Mouse (Mus musculus): ENCODE results near the gene Ldlr. TPM values are rescaled to one million over a fixed set of nuclear protein-coding genes. Genes with fewer than 3 reads are reported as not detected.

Gene Ldlr
- polyA plus RNA-seq, 1 experiment from 2014 or later = 52.2 TPM

DNA sequence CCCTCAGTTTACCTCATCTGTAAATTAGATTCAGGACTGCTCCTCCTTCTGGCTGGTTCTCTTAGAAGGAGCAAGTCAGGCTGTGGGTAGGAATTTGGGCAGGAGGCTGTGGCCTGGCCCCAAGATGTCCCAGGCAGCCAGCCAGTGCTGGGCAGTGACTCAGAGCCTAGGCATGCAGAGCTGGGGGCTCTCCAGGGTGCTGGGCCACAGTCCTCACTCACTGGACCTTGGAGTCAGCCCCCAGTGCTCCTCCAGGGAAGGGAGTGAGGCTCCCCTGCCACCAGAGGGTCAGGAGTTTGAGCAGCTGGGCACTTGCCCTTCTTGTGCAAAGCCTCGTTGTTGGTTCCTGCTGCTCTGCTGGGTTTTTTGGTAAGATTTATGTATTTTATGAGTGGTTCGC is 30.7 kb downstream of the Ldlr start:
- no peak overlapping the region for H3K4me3 ChIP-seq (ENCODE audit: low read depth, low read length)
- WGBS = 50% methylated on average over 2 of the region's 2 CpGs
- no peak overlapping the region for H3K9ac ChIP-seq (replicated peaks; ENCODE audit: low read depth)
- no peaks in the 10 kb centered on the region for H3K9me3 ChIP-seq (ENCODE audit: low read length)
- peak; percentile 38; the same call in 1 of the 2 replicates for TF ChIP-seq EP300 (IDR thresholded peaks at IDR 0.05)
- TF ChIP-seq CTCF (IDR thresholded peaks at IDR 0.05) = peak; percentile 16; the same call in 1 of the 2 replicates
- DNase-seq (ENCODE audit: low spot score) (peak; percentile 88), ATAC-seq (peak; percentile 91)
- no peaks in the 10 kb centered on the region for H3K36me3 ChIP-seq (ENCODE audit: insufficient read depth, low read length)
- no peak overlapping the region for H3K4me2 ChIP-seq (replicated peaks; ENCODE audit: low read depth, low read length)
- peaks cover 16% of the 10 kb centered on the region; the same call in 1 of the 2 replicates for H3K4me1 ChIP-seq (ENCODE audit: insufficient read depth, low read depth, low read length)
- H3K27me3 ChIP-seq (replicated peaks; ENCODE audit: insufficient read depth, low read length) = no peaks in the 10 kb centered on the region
- H3K27ac ChIP-seq (ENCODE audit: low read length) = peak overlapping the region; percentile 76

DNA sequence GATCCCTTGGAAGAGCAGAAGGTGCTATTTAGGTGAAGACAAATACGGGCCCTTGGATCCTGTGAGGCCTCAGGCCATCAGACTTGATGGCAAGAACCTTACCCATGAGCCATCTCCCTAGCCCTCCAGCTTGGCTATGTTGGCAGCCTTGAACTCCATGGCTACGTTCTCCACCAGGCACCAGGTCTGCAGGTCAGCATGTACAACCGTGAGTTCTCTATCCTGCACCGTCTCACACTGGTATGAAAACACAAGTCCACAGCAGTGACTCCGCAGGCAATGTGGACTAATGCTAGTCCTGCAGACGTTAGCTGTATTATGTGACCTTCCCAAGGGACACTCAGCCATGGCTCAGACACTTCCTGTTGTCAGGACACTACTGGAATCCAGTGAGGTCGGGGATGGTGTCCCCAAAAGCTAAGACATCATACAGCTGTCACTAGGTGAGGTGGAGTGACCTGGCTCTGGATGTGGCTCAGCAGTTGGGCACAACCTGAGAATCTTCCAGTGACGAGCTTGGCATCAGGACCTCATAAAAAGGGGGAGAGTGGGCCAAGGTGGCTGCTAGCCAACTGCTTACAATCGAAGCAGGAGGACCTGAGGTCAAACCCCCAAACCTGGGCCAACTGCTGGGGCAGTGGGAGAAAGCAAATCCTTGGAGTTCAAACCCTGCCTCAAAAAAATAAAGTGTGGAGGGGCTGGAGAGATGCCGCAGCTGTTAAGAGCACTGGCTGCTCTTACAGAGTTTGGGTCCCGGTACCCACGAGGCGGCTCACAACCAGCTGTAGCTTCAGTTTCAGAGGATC is 31.4 kb downstream of the Ldlr start:
- Histone ChIP-seq H3K4me1 (ENCODE audit: insufficient read depth, low read depth, low read length) (peaks cover 16% of the 10 kb centered on the region; the same call in 1 of the 2 replicates), H3K9ac (replicated peaks; ENCODE audit: low read depth) (no peak overlapping the region), H3K4me3 (ENCODE audit: low read depth, low read length) (no peak overlapping the region), H3K27ac (ENCODE audit: low read length) (peak overlapping the region; percentile 76), H3K36me3 (ENCODE audit: insufficient read depth, low read length) (no peaks in the 10 kb centered on the region), H3K27me3 (replicated peaks; ENCODE audit: insufficient read depth, low read length) (no peaks in the 10 kb centered on the region), H3K9me3 (ENCODE audit: low read length) (no peaks in the 10 kb centered on the region), H3K4me2 (replicated peaks; ENCODE audit: low read depth, low read length) (no peak overlapping the region)
- 53% methylated on average over 13 of the region's 13 CpGs for WGBS
- TF ChIP-seq EP300 (IDR thresholded peaks at IDR 0.05) (no peak), CTCF (IDR thresholded peaks at IDR 0.05) (peak; percentile 8; the same call in 1 of the 2 replicates)
- DNase-seq (ENCODE audit: low spot score) (peak; percentile 40), ATAC-seq (peak; percentile 5)

DNA sequence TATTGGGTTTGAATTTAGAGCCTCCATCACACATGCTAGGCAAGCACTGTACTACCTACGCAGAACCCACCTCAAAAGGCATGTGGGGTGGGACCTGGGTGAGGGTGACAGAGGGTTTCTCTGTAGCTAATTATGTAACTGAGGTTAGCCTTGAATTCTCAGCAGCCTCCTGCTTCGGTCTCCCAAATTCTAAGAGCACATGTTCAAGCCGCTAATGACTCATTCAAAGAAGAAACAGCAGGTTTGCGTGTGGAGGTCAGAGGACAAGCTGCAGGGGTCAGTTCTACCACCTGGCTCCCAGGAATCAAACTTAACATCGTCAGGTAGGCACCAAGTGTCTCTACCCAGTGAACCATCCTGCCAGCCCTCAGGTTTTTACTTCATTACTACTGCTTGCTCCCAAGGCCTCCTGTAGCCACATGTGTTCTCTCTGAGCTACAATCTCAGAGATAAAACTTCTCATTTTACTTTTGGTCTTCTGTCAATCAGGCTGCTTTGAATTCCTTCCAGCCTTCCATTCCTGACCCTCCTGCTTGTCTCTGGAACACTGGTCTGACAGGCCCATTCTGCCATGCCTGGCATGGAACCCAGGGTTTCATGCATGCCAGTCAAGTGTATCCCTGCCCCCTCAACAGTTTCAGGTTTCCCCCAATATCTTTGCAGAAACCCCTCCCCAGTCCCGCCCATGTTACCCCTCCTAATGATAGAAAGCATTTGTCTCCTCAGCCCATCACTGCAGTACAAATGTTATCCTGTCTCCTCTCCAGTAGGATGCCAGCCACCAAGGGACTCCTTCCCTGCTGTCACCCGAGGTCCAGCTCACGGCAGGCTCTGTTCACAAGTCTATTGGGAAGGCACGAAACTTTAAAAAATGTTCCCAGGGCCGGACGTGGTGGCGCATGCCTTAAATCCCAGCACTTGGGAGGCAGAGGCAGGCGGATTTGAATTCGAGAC is 35.6 kb downstream of the Ldlr start:
- Histone ChIP-seq H3K9ac (replicated peaks; ENCODE audit: low read depth) (no peak overlapping the region), H3K4me1 (ENCODE audit: insufficient read depth, low read depth, low read length) (peaks cover 6% of the 10 kb centered on the region; the same call in 1 of the 2 replicates), H3K27ac (ENCODE audit: low read length) (no peak overlapping the region), H3K9me3 (ENCODE audit: low read length) (no peaks in the 10 kb centered on the region), H3K4me3 (ENCODE audit: low read depth, low read length) (no peak overlapping the region), H3K4me2 (replicated peaks; ENCODE audit: low read depth, low read length) (peak overlapping the region; percentile 97), H3K27me3 (replicated peaks; ENCODE audit: insufficient read depth, low read length) (no peaks in the 10 kb centered on the region), H3K36me3 (ENCODE audit: insufficient read depth, low read length) (no peaks in the 10 kb centered on the region)
- WGBS = 42% methylated on average over 14 of the region's 14 CpGs
- no peak for DNase-seq (ENCODE audit: low spot score)
- TF ChIP-seq CTCF (IDR thresholded peaks at IDR 0.05) (no peak), EP300 (IDR thresholded peaks at IDR 0.05) (no peak)
- no peak for ATAC-seq

- no peak overlapping the region for H3K27ac ChIP-seq (ENCODE audit: low read length)
- H3K27me3 ChIP-seq (replicated peaks; ENCODE audit: insufficient read depth, low read length) = no peaks in the 10 kb centered on the region
- H3K36me3 ChIP-seq (ENCODE audit: insufficient read depth, low read length) = no peaks in the 10 kb centered on the region
- ATAC-seq = no peak
- H3K9me3 ChIP-seq (ENCODE audit: low read length) = no peaks in the 10 kb centered on the region
- H3K9ac ChIP-seq (replicated peaks; ENCODE audit: low read depth) = peak overlapping the region; percentile 29
- no peaks in the 10 kb centered on the region; the same call in 1 of the 2 replicates for H3K4me1 ChIP-seq (ENCODE audit: insufficient read depth, low read depth, low read length)
- TF ChIP-seq CTCF (IDR thresholded peaks at IDR 0.05) (no peak), EP300 (IDR thresholded peaks at IDR 0.05) (no peak)
- peak overlapping the region; percentile 97 for H3K4me2 ChIP-seq (replicated peaks; ENCODE audit: low read depth, low read length)
- no peak for DNase-seq (ENCODE audit: low spot score)
- under 1% methylated on average over 20 of the region's 20 CpGs for WGBS
- peak overlapping the region; percentile 67 for H3K4me3 ChIP-seq (ENCODE audit: low read depth, low read length)
Observed at GRCm38 (mm10) chr9:21759718-21760117, 36.4 kb downstream of the Ldlr start.

- Histone ChIP-seq H3K4me2 (replicated peaks; ENCODE audit: low read depth, low read length) (peak within 1 kb of the TSS; percentile 97), H3K4me1 (ENCODE audit: insufficient read depth, low read depth, low read length) (no peaks in the 10 kb centered on the region; the same call in 1 of the 2 replicates), H3K36me3 (ENCODE audit: insufficient read depth, low read length) (no peaks in the 10 kb centered on the region), H3K27me3 (replicated peaks; ENCODE audit: insufficient read depth, low read length) (no peaks in the 10 kb centered on the region), H3K9me3 (ENCODE audit: low read length) (no peaks in the 10 kb centered on the region), H3K4me3 (ENCODE audit: low read depth, low read length) (peak within 1 kb of the TSS; percentile 67), H3K9ac (replicated peaks; ENCODE audit: low read depth) (peak within 1 kb of the TSS; percentile 29), H3K27ac (ENCODE audit: low read length) (peak within 1 kb of the TSS; percentile 39)
- peak; percentile 87 for ATAC-seq
- peak; percentile 98 for DNase-seq (ENCODE audit: low spot score)
- TF ChIP-seq CTCF (IDR thresholded peaks at IDR 0.05) (peak; percentile 69), EP300 (IDR thresholded peaks at IDR 0.05) (no peak)
- under 1% methylated on average over 48 of the region's 54 CpGs for WGBS
Observed at GRCm38 (mm10) chr9:21760155-21761088, 37.1 kb downstream of the Ldlr start, which contains the start of gene Spc24. Gene Spc24, minus strand, starts transcription at chr9:21760303.

All from lung, postnatal 0 days (tissue).